Mouse (Mus musculus) frontal cortex, adult 2 months (tissue): ENCODE measurements around the gene Pinlyp. TPM values are rescaled to one million over a fixed set of nuclear protein-coding genes. Genes with fewer than 3 reads are reported as not detected.

Experiments used
- DNase-seq, 2 experiments: peaks; one replicate each; pipeline ENCODE4 v3.0.0; 2022; ENCODE audit warnings: low spot score in 1 of 2; ENCODE audit errors: extremely low spot score in 1 of 2
- polyA plus RNA-seq: library from polyadenylated mRNA; depleted of rRNA; stranded (reverse); fragments of >200 nt; gene quantifications from 2 replicates; pipeline ENCODE4 v1.2.3, GENCODE M21; 2012

Pinlyp gene
- polyA plus RNA-seq, 1 experiment: not detected

- no peak for DNase-seq
These were observed 17.4 kb upstream of the Pinlyp start for GRCm38 (mm10) chr7:24563191-24563836.

- no peak for DNase-seq
These were observed 15.5 kb upstream of the Pinlyp start for GRCm38 (mm10) chr7:24561450-24561849.

GRCm38 (mm10) chr7:24555786-24556185 is 9.9 kb upstream of the Pinlyp start:
- no peak for DNase-seq

DNA sequence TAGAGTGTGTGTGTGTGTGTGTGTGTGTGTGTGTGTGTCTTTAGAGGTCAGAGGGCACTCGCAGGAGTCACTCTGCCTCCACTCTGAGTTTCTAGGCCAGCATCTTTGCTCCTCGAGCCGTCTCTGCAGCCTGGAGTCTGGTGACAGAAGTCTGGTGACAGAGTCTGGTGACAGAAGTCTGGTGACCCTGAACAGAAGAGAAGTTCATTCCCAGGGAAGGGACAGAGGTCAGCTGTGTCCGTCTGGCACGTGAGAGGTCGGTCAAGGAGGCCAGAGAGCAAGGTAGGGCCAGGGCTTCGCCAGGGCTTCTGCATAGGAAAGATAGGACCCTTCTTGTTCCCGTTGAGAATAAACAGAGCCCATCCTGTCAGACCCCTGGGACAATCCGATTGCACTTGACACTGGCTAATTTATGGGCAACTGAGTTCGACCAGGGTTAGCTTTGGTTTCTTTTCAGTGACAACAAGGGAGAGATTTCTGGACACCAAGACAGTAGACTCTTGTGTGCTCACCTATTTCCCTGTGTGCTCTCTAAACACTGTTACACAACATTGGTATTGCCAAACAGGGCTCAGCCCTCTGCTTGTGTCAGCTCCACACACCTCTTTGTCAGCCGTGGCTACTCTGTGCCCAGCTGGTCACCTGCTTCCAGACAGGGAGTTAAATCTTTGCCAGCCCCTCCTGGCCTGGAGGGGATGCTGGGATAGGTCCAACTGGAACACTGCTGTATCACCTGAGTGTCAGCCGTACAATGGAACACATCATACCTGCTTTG is 6.3 kb upstream of the Pinlyp start:
- DNase-seq: no peak

GRCm38 (mm10) chr7:24547534-24548036 is 1.7 kb upstream of the Pinlyp start:
- DNase-seq: no peak

GRCm38 (mm10) chr7:24546634-24547389 is 894 bp upstream of the Pinlyp start:
- peak; percentile 99 for DNase-seq

GRCm38 (mm10) chr7:24544506-24544905 is 1.4 kb downstream of the Pinlyp start:
- DNase-seq: no peak

DNA sequence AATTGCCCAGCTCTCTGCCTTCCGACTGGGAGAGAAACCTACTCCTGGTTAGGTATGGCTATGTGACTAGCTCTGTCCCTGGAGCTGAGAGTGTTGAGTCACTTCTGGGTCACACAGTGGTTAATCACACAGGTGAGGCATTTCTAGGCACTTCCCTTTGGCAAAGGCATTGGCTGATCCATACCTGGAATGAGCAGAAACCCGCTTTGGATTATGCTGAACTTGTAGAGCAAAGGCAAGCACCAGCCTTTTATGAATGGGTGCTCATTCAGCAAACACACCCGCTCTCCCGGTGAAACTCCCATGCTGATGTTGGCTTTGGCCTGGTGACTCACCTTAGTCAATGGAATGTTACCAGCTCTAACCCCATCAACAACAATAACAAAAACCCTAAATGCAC is 6.2 kb downstream of the Pinlyp start:
- DNase-seq: no peak

GRCm38 (mm10) chr7:24538701-24539100 is 7.2 kb downstream of the Pinlyp start:
- DNase-seq: no peak

- peak in 1 of 2 experiments; percentile 64 for DNase-seq
These were observed 7.8 kb downstream of the Pinlyp start for GRCm38 (mm10) chr7:24538154-24538553.

DNA sequence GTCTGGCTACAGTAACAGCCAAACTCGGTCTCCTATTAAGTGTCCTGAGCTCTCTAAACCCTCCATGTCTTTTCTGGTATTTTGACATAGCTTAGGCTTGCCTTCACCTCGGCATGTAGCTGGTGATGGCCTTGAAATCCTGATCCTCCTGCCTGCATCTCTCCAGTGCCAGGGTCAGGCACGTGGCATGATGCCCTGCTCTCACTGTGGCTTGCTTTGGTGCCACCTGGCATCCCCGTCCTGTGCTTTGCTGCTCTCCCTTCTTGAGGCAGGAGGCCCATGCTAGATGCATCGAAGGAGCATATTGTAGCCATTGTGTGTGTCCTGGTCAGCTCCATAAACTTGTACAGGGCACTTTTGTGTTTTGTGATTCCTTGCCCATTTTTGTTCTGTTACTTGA is 8.3 kb downstream of the Pinlyp start:
- DNase-seq: no peak

- DNase-seq: no peak
These were observed 8.8 kb downstream of the Pinlyp start for GRCm38 (mm10) chr7:24537081-24537480.

DNA sequence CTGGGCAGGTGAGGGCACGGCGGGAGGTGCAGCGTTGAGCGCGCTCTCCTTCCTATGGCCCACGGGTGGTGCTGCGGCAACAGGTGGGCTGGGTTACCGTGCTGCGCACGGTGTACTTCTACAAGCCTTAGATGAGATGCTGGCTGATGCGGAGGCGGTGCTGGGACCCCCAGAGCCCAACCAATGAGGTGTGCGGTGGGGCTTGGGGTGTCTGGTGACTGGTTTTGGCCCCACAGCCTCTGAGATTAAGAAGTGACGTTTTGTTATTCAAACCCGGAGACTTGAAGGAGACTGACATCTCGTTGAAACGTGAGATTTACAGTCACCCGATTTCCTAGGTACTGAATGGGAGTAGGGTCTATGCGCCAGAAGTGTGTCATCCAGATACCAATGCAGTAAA is 11.6 kb downstream of the Pinlyp start:
- DNase-seq: no peak

GRCm38 (mm10) chr7:24533806-24534205 is 12.1 kb downstream of the Pinlyp start:
- no peak for DNase-seq

- DNase-seq: no peak
These were observed 12.8 kb downstream of the Pinlyp start for GRCm38 (mm10) chr7:24533031-24533571.

DNA sequence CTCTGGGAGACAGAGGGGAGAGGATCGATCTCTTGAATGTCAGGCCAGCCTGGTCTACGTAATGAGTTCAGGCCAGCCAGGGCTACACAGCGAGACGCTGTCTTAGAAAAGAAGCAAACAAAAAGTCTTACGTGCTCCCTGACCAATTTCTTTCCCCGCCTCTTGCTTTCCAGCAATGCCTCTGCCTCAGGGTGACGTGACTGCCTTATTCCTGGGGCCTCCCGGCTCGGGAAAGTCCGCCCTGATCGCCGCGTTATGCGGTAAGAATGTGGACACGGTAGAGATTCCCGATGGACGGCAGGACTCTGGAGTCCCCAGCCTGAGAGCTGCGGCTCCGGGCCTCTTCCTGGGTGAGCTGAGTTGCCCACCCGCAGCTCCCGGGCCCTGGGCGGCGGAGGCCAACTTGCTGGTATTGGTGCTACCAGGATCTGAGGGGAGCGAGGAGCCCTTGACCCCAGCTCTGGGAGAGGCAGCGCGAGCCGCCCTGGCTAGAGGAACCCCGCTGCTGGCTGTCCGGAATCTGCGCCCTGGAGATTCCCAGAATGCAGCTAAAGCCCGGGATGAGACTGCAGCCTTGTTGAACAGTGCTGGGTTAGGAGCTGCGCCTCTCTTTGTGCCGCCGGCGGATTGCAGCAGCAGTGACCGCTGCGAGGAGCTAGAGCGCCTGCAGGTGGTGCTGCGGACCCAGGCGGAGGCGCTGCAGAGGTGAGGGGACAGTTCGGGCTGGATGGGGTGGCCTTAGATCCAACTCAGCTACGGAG is 14.5 kb downstream of the Pinlyp start:
- peak; percentile 50 to 81 for DNase-seq

GRCm38 (mm10) chr7:24530062-24530931 is 15.6 kb downstream of the Pinlyp start, which contains the start of gene Irgq:
Irgq (plus strand) TSS chr7:24530689.
- DNase-seq: peak; percentile 98 to 100

- DNase-seq: no peak
These were observed 16.3 kb downstream of the Pinlyp start for GRCm38 (mm10) chr7:24529580-24529979.

GRCm38 (mm10) chr7:24528861-24529260 is 17.1 kb downstream of the Pinlyp start:
- DNase-seq: no peak
